Mouse (Mus musculus): ENCODE results near the gene Mtnr1b. TPM values are rescaled to one million over a fixed set of nuclear protein-coding genes. Genes with fewer than 3 reads are reported as not detected.
A peak's percentile ranks its signal among the peaks of the same experiment; 100 is the strongest.
"Not testable (repeated sequence)": the region's sequence is repeated elsewhere in the genome, so short reads cannot be mapped to it uniquely, and the experiment has no call there.

The Mtnr1b gene
- polyA plus RNA-seq, 1 experiment from 2014 or later = not detected

DNA sequence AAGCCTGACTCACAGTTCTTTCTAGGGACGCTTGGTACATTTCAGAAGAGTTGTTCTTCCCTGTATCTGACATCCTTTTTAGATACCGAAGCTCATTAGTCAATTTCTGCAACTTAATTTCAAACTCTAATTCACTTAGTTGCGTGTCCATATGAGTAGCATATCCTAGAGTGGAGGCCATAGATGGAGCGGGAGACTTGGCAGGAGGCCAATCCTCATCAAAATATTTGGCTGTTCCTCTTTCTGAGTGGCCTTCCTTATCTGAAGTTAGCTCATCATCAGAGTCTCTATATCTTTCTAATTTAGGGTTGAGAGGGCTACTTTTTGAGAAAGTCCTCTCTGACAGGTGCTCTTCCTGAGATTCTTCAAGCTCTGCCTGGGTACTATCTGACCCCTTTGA lies 29.4 kb downstream of the Mtnr1b start:
- 87% methylated on average over 4 of the region's 4 CpGs for WGBS
- not testable (repeated sequence) for H3K9ac ChIP-seq (ENCODE audit: low read depth, low read length); H3K27me3 ChIP-seq (replicated peaks; ENCODE audit: control insufficient read depth, insufficient read depth, low read length); H3K9me3 ChIP-seq (ENCODE audit: control insufficient read depth, low read length); H3K4me2 ChIP-seq (ENCODE audit: low read length); H3K36me3 ChIP-seq (ENCODE audit: control insufficient read depth, insufficient read depth, low read length); H3K27ac ChIP-seq (ENCODE audit: low read depth, low read length); H3K4me1 ChIP-seq (ENCODE audit: control insufficient read depth, insufficient read depth, low read depth, low read length); ATAC-seq; H3K4me3 ChIP-seq (ENCODE audit: low read length)

DNA sequence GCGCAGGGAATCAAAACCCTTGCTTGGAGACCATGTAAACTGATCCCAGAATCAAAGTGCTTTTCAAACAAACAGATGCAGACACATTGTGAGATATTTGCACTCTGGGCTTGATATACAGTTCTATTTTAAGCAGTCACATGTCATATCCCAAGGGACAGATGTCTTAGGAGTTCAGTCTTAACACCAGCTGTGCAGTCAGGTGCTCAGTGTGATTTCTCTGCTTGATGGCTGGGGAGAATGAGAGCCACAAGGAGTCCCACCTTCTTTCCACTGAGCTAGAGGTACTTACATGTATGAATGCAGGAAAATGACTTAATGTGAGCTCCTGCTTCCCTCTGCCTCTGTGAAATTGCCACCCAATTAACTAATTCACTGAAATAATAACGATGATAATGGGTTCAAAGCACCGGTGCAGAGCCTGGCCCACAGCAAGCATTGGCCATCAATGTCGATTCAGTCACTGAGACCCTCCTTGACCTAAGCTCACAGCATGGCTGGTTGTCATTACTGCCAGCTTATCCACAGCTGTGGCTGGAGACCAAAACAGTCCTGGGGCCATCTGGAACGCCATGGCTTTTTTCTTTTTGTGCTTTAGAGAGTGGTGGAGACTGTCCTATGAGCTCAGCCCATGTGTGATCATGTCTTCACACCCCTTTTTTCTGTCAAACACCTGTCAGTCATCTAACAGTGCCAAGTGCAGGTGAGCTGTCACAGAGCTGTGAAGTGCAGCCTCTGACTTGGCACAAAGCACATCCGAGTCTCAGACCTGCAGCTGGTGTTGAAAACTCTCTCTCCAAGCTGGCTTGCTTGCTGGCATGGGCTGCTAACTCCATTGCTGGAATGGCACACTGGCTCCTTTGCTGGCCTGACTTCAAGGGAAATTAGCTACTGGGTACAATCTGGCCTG lies 61.1 kb downstream of the Mtnr1b start:
- 45% methylated on average over 6 of the region's 6 CpGs for WGBS
- H3K9ac ChIP-seq (ENCODE audit: low read depth, low read length) = no peak overlapping the region
- H3K4me3 ChIP-seq (ENCODE audit: low read length) = no peak overlapping the region
- H3K4me1 ChIP-seq (ENCODE audit: control insufficient read depth, insufficient read depth, low read depth, low read length) = no peaks in the 10 kb centered on the region
- no peak overlapping the region for H3K4me2 ChIP-seq (ENCODE audit: low read length)
- H3K27ac ChIP-seq (ENCODE audit: low read depth, low read length) = no peak overlapping the region
- no peaks in the 10 kb centered on the region for H3K9me3 ChIP-seq (ENCODE audit: control insufficient read depth, low read length)
- H3K36me3 ChIP-seq (ENCODE audit: control insufficient read depth, insufficient read depth, low read length) = no peaks in the 10 kb centered on the region
- ATAC-seq = peak; percentile 96
- H3K27me3 ChIP-seq (replicated peaks; ENCODE audit: control insufficient read depth, insufficient read depth, low read length) = no peaks in the 10 kb centered on the region

DNA sequence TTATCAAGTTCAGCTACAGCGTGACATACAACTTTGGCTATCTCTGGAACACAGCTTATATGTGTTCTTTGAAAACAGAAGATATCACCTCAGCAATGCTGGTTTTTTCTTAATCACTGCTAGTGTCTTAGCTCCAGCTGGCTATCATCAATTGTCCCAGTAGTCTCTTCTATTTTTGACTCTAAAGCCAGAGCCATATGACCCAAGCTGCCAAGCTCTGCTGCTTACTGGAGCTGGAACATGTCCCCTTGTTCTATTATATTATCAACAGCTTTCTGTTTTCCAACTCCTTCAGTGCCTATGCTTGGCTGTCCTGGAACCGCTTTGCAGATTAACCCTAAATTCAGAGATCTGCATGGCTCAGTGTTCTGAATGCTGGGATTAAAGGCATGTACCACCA lies 70.1 kb downstream of the Mtnr1b start:
- Histone ChIP-seq H3K27me3 (replicated peaks; ENCODE audit: control insufficient read depth, insufficient read depth, low read length) (no peaks in the 10 kb centered on the region), H3K9ac (ENCODE audit: low read depth, low read length) (no peak overlapping the region), H3K4me1 (ENCODE audit: control insufficient read depth, insufficient read depth, low read depth, low read length) (no peaks in the 10 kb centered on the region), H3K36me3 (ENCODE audit: control insufficient read depth, insufficient read depth, low read length) (no peaks in the 10 kb centered on the region), H3K27ac (ENCODE audit: low read depth, low read length) (no peak overlapping the region), H3K4me3 (ENCODE audit: low read length) (no peak overlapping the region), H3K9me3 (ENCODE audit: control insufficient read depth, low read length) (no peaks in the 10 kb centered on the region), H3K4me2 (ENCODE audit: low read length) (no peak overlapping the region)
- no peak for ATAC-seq
- WGBS = 95% methylated on average over 2 of the region's 2 CpGs

DNA sequence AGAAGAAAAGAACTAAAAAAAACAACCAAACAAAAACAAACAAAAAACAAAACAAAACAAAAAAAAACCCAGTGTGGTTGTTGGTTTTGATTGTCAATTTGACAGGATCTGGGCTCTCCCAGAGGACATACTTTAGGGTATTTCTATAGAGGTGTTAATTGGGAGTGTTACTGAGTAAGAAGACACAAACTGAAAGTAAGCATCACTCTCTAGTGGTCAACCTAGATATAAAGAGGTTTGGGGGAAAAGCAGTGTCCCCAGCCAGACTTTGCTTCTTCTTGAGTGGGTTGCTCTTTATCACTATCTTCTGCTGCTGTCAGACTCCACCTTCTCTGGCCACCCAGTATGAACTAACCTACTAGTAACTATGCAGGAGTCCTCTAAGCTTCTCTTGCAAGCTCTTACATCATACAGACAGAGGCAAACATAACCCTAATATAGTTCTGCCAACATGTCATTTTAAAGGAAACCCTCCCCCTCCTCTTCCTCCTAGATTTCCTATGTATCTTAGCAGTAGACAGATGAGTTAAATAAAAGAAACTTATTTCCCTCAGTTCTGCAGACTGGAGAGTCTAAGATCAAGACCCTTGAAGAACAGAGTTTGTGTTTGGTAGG lies 71.8 kb downstream of the Mtnr1b start:
- Histone ChIP-seq H3K4me2 (ENCODE audit: low read length) (no peak overlapping the region), H3K27me3 (replicated peaks; ENCODE audit: control insufficient read depth, insufficient read depth, low read length) (no peaks in the 10 kb centered on the region), H3K9ac (ENCODE audit: low read depth, low read length) (no peak overlapping the region), H3K9me3 (ENCODE audit: control insufficient read depth, low read length) (no peaks in the 10 kb centered on the region), H3K36me3 (ENCODE audit: control insufficient read depth, insufficient read depth, low read length) (no peaks in the 10 kb centered on the region), H3K4me1 (ENCODE audit: control insufficient read depth, insufficient read depth, low read depth, low read length) (no peaks in the 10 kb centered on the region), H3K27ac (ENCODE audit: low read depth, low read length) (no peak overlapping the region), H3K4me3 (ENCODE audit: low read length) (no peak overlapping the region)
- no peak for ATAC-seq

DNA sequence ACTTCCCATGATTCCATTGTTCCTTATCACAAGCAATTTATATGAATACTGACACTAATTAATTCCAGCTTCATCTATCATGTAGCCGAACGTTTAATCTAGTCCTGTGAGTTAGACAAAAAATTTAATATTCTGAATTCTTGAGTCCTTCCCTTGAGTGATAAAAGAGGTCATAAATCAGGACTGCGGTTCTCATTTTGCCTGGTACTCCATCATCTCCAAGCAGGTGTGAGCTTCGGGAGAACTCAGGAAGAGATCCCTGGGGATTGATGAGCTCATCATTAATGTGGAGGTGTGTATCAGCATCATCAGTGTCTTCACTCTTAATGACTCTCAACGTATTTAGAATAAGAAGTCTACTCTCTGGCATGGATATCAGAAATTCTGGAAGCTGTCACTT lies 74.0 kb downstream of the Mtnr1b start:
- no peak overlapping the region for H3K4me2 ChIP-seq (ENCODE audit: low read length)
- no peaks in the 10 kb centered on the region for H3K36me3 ChIP-seq (ENCODE audit: control insufficient read depth, insufficient read depth, low read length)
- H3K27me3 ChIP-seq (replicated peaks; ENCODE audit: control insufficient read depth, insufficient read depth, low read length) = no peaks in the 10 kb centered on the region
- ATAC-seq = 0 out of 2 replicates have a peak, but pooled peaks have one; percentile 48
- no peak overlapping the region for H3K4me3 ChIP-seq (ENCODE audit: low read length)
- 72% methylated on average over 5 of the region's 5 CpGs for WGBS
- H3K9me3 ChIP-seq (ENCODE audit: control insufficient read depth, low read length) = no peaks in the 10 kb centered on the region
- H3K27ac ChIP-seq (ENCODE audit: low read depth, low read length) = no peak overlapping the region
- H3K9ac ChIP-seq (ENCODE audit: low read depth, low read length) = no peak overlapping the region
- no peaks in the 10 kb centered on the region for H3K4me1 ChIP-seq (ENCODE audit: control insufficient read depth, insufficient read depth, low read depth, low read length)

DNA sequence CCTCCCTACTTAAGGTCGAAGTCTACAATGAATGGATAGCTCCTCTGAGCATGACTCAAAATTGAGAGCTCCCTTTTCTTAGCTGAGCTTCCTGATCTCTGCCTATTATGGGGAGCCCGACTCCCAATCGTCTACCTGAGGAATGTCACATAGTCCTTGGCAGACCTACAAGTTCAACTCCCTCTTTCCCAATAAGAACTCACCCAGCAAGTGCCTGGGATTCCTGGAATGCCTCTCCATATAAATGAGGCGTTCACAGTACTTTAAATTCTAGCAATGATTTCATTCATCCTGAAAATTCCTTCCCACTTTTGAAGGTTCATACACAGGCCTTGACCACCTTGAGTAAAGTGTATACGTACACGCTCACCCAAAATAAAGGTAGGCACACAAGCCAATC lies 79.9 kb downstream of the Mtnr1b start:
- H3K4me2 ChIP-seq (ENCODE audit: low read length) = no peak overlapping the region
- H3K4me1 ChIP-seq (ENCODE audit: control insufficient read depth, insufficient read depth, low read depth, low read length) = no peaks in the 10 kb centered on the region
- no peaks in the 10 kb centered on the region for H3K9me3 ChIP-seq (ENCODE audit: control insufficient read depth, low read length)
- H3K36me3 ChIP-seq (ENCODE audit: control insufficient read depth, insufficient read depth, low read length) = no peaks in the 10 kb centered on the region
- no peak overlapping the region for H3K4me3 ChIP-seq (ENCODE audit: low read length)
- H3K27me3 ChIP-seq (replicated peaks; ENCODE audit: control insufficient read depth, insufficient read depth, low read length) = no peaks in the 10 kb centered on the region
- no peak for ATAC-seq
- no peak overlapping the region for H3K9ac ChIP-seq (ENCODE audit: low read depth, low read length)
- H3K27ac ChIP-seq (ENCODE audit: low read depth, low read length) = no peak overlapping the region
- 89% methylated on average over 6 of the region's 6 CpGs for WGBS

DNA sequence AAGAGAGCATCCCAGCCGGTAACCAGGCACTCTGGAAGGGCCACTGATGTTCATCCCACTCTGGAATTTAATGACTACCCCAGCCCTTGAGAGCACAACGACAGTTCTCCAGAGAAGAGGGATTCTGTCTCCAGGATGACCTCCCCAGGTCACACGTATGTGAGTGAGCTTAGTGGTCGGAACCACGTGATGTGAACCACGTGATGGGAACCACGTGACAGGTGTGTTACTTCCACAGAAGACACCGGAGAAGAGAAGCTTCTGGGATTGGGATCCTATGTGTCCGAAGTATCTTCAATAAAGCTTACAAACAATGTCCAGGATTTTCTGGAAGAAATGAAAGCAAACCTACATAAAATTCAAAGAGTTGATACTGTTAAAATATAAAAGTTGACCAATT lies 82.3 kb downstream of the Mtnr1b start:
- Histone ChIP-seq H3K4me1 (ENCODE audit: control insufficient read depth, insufficient read depth, low read depth, low read length) (no peaks in the 10 kb centered on the region), H3K27ac (ENCODE audit: low read depth, low read length) (no peak overlapping the region), H3K9me3 (ENCODE audit: control insufficient read depth, low read length) (no peaks in the 10 kb centered on the region), H3K4me3 (ENCODE audit: low read length) (no peak overlapping the region), H3K9ac (ENCODE audit: low read depth, low read length) (no peak overlapping the region), H3K27me3 (replicated peaks; ENCODE audit: control insufficient read depth, insufficient read depth, low read length) (no peaks in the 10 kb centered on the region), H3K36me3 (ENCODE audit: control insufficient read depth, insufficient read depth, low read length) (no peaks in the 10 kb centered on the region), H3K4me2 (ENCODE audit: low read length) (no peak overlapping the region)
- no peak for ATAC-seq
- 88% methylated on average over 9 of the region's 9 CpGs for WGBS

DNA sequence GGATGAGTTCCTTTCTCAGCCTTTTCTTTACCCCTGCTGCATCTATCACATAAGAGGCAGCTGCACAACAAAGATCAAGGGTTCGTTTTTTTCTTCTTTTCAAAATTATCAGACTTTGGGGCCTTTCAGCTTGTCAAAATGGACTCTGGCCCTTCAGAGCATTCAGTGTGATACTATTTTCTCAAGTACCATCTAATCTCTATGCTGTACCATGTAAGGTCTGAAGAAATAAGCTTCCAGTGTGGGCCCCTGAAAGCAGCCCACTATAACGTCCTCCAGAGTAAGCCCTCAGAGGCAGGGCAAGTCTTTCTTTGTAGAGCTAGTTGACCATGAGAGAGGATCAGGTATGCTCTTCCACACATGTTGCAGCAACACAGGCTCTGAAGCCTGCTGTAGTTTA lies 87.7 kb downstream of the Mtnr1b start:
- ATAC-seq = no peak
- 76% methylated on average over 2 of the region's 2 CpGs for WGBS
- H3K4me1 ChIP-seq (ENCODE audit: control insufficient read depth, insufficient read depth, low read depth, low read length) = no peaks in the 10 kb centered on the region

DNA sequence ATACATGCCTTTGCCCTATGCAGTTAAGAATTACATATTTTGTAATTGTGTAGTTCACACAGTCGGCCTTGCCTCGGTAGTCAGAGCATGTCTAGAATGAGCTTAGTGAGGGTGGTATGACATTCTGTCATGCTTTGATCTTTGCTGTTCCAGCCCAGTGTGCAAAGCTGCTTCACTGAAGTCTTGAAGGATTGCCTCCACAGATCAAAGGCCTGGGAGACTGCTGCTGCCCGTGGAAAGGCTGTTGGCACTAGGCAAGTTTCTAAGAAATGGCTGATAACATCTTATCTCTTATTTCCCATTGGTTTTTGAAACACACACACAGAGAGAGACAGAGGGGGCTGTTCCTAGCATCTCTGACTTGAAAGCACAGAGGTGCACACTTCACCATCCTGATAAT lies 88.2 kb downstream of the Mtnr1b start:
- Histone ChIP-seq H3K27ac (ENCODE audit: low read depth, low read length) (no peak overlapping the region), H3K4me1 (ENCODE audit: control insufficient read depth, insufficient read depth, low read depth, low read length) (no peaks in the 10 kb centered on the region), H3K9ac (ENCODE audit: low read depth, low read length) (no peak overlapping the region), H3K27me3 (replicated peaks; ENCODE audit: control insufficient read depth, insufficient read depth, low read length) (no peaks in the 10 kb centered on the region), H3K36me3 (ENCODE audit: control insufficient read depth, insufficient read depth, low read length) (no peaks in the 10 kb centered on the region), H3K4me3 (ENCODE audit: low read length) (no peak overlapping the region), H3K4me2 (ENCODE audit: low read length) (no peak overlapping the region), H3K9me3 (ENCODE audit: control insufficient read depth, low read length) (no peaks in the 10 kb centered on the region)
- ATAC-seq = no peak
- WGBS = 86% methylated on average over 3 of the region's 3 CpGs

More for the DNA sequence above, 87.7 kb downstream of the Mtnr1b start:
- no peaks in the 10 kb centered on the region for H3K27me3 ChIP-seq (replicated peaks; ENCODE audit: control insufficient read depth, insufficient read depth, low read length)
- no peak overlapping the region for H3K27ac ChIP-seq (ENCODE audit: low read depth, low read length)
- no peaks in the 10 kb centered on the region for H3K36me3 ChIP-seq (ENCODE audit: control insufficient read depth, insufficient read depth, low read length)
- no peaks in the 10 kb centered on the region for H3K9me3 ChIP-seq (ENCODE audit: control insufficient read depth, low read length)
- H3K9ac ChIP-seq (ENCODE audit: low read depth, low read length) = no peak overlapping the region
- no peak overlapping the region for H3K4me2 ChIP-seq (ENCODE audit: low read length)
- H3K4me3 ChIP-seq (ENCODE audit: low read length) = no peak overlapping the region

Data from hindbrain, embryonic 16.5 days (tissue).